Comparison of ENCODE assay signal across 9 mouse cellular contexts in the genomic region with DNA sequence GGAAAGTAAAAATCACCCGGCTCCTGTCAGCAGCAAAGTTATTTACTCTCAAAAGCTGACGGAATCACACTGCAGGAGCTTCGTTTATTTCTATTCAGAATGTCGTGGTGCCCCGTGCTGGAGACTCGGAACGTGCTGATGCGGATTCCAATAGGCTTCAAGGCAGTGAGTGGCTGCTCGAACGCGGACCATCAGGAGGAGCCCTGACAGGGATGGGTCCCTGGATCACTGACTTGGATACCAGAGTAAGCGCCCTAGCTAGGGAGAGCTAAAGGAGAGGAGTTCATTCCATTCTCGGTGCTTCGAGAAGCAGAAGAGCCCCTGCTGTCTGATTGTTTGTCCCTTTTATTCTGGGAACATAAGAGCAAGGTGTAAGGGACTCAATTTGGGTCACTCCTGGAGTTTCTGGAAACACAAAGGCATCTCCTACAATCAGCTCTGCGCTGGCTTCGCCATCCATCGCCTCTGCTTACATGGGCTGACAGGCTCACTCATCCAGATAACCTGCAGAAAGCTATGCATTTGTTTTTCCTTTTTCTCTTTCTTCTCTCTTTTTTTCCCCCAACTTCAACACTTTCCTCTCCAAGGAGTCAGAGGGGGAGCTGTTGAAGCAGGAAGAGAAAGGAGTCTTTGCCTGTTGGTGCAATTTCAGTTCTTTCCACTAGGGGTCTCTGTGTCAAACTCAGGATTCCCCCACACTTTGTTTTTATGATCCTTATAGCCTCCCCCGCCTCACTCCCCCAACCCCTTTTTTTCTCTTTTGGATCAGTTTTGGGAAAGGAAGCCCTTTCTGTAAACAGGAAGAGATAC.
DNase-seq lines count a peak whose midpoint lies in the region; ATAC-seq lines count a peak whose summit lies in the region.
"Had no signal": no experiment of that assay in that cellular context is flagged by ENCODE, and none has a peak within 500 bp of the region (broad histone marks: within the 10 kb centered on the region; RNA-seq: fewer than 3 reads in every experiment).

No protein-coding gene starts in this region.

- peak; percentile 38 for ATAC-seq in forebrain, embryonic 14.5 days
- ATAC-seq in hindbrain, embryonic 16.5 days: peak; percentile 41; the same call in 1 of the 2 replicates
- ATAC-seq in liver, embryonic 11.5 days (replicated peaks; ENCODE audit: low FRiP score): no peak
- 0 out of 2 replicates have a peak, but pooled peaks have one; percentile 40 for ATAC-seq in neural tube, embryonic 13.5 days (ENCODE audit: low read depth)

- peak overlapping the region; percentile 37 for H3K9ac ChIP-seq in forebrain, embryonic 14.5 days (ENCODE audit: low read length)
- peak overlapping the region; percentile 29; the same call in 1 of the 2 replicates for H3K9ac ChIP-seq in hindbrain, embryonic 16.5 days (ENCODE audit: low read depth, low read length)
- H3K9ac ChIP-seq in liver, embryonic 11.5 days (ENCODE audit: low read depth, low read length): no peak overlapping the region
- H3K9ac ChIP-seq in neural tube, embryonic 13.5 days: peak overlapping the region; percentile 46

- peak overlapping the region; percentile 33 for H3K4me2 ChIP-seq in forebrain, embryonic 14.5 days (ENCODE audit: low read length)
- peak overlapping the region; percentile 45 for H3K4me2 ChIP-seq in hindbrain, embryonic 16.5 days (ENCODE audit: low read length)
- peak overlapping the region; percentile 8 for H3K4me2 ChIP-seq in liver, embryonic 11.5 days
- H3K4me2 ChIP-seq in neural tube, embryonic 13.5 days: peak overlapping the region; percentile 45

- no peaks in the 10 kb centered on the region for H3K36me3 ChIP-seq in forebrain, embryonic 14.5 days (ENCODE audit: control insufficient read depth, insufficient read depth, low read length)
- H3K36me3 ChIP-seq in hindbrain, embryonic 16.5 days (ENCODE audit: control insufficient read depth, insufficient read depth, low read length): no peaks in the 10 kb centered on the region
- no peaks in the 10 kb centered on the region for H3K36me3 ChIP-seq in liver, embryonic 11.5 days (ENCODE audit: control insufficient read depth, insufficient read depth, low read length)
- no peaks in the 10 kb centered on the region for H3K36me3 ChIP-seq in neural tube, embryonic 13.5 days

- H3K27me3 ChIP-seq in forebrain, embryonic 14.5 days (replicated peaks; ENCODE audit: control insufficient read depth, insufficient read depth, low read length): no peaks in the 10 kb centered on the region
- no peaks in the 10 kb centered on the region for H3K27me3 ChIP-seq in hindbrain, embryonic 16.5 days (replicated peaks; ENCODE audit: control insufficient read depth, insufficient read depth, low read length)
- no peaks in the 10 kb centered on the region for H3K27me3 ChIP-seq in liver, embryonic 11.5 days (replicated peaks; ENCODE audit: control insufficient read depth, insufficient read depth, low read length)
- no peaks in the 10 kb centered on the region for H3K27me3 ChIP-seq in neural tube, embryonic 13.5 days
- H3K27me3 ChIP-seq: megakaryocyte, embryonic 14.5 days had no signal

- H3K4me3 ChIP-seq in forebrain, embryonic 14.5 days (ENCODE audit: low read depth, low read length): no peak overlapping the region
- H3K4me3 ChIP-seq in hindbrain, embryonic 16.5 days (ENCODE audit: low read length): peak overlapping the region; percentile 0; the same call in 1 of the 2 replicates
- H3K4me3 ChIP-seq in liver, embryonic 11.5 days (ENCODE audit: low read depth, low read length): no peak overlapping the region
- H3K4me3 ChIP-seq in neural tube, embryonic 13.5 days: 0 out of 2 replicates have a peak overlapping the region, but pooled peaks have one; percentile 3
- H3K4me3 ChIP-seq: megakaryocyte, embryonic 14.5 days had no signal

- WGBS in forebrain, embryonic 14.5 days: 2% methylated on average over 18 of the region's 18 CpGs
- WGBS in hindbrain, embryonic 16.5 days: 7% methylated on average over 18 of the region's 18 CpGs
- 17% methylated on average over 18 of the region's 18 CpGs for WGBS in liver, embryonic 11.5 days
- WGBS in neural tube, embryonic 13.5 days: 8% methylated on average over 18 of the region's 18 CpGs

- intact Hi-C loops in gastrocnemius, postnatal 36 days (cut with DNase I): loop anchor here (10.0 kb wide), 1 partner anchor 225 kb away; no protein-coding TSS in a partner anchor

- no peak overlapping the region for H3K27ac ChIP-seq in forebrain, embryonic 14.5 days (ENCODE audit: low read depth, low read length)
- H3K27ac ChIP-seq in hindbrain, embryonic 16.5 days (ENCODE audit: low read depth, low read length): peak overlapping the region; percentile 54; the same call in 1 of the 2 replicates
- H3K27ac ChIP-seq in liver, embryonic 11.5 days (ENCODE audit: low read depth, low read length): no peak overlapping the region
- H3K27ac ChIP-seq in neural tube, embryonic 13.5 days (replicated peaks): peak overlapping the region; percentile 78

- peaks cover 23% of the 10 kb centered on the region for H3K4me1 ChIP-seq in forebrain, embryonic 14.5 days (ENCODE audit: control insufficient read depth, insufficient read depth, low read length)
- peaks cover 33% of the 10 kb centered on the region for H3K4me1 ChIP-seq in hindbrain, embryonic 16.5 days (ENCODE audit: control insufficient read depth, insufficient read depth, low read depth, low read length)
- no peaks in the 10 kb centered on the region for H3K4me1 ChIP-seq in liver, embryonic 11.5 days (replicated peaks; ENCODE audit: control insufficient read depth, insufficient read depth, low read length)
- peaks cover 91% of the 10 kb centered on the region for H3K4me1 ChIP-seq in neural tube, embryonic 13.5 days (replicated peaks)
- H3K4me1 ChIP-seq: megakaryocyte, embryonic 14.5 days had no signal

- peak; percentile 15 for DNase-seq in ovary, postnatal 14 days (ENCODE audit: low spot score)
- DNase-seq in ovary, postnatal 36 days (ENCODE audit: low spot score): no peak
- DNase-seq in c-Kit-positive CD71-negative TER-119-negative erythroid progenitor cells, embryonic 14.5 days (ENCODE audit: low read depth): peak; percentile 16
- DNase-seq in forebrain, embryonic 14.5 days (ENCODE audit: low spot score): peak; percentile 85
- DNase-seq in liver, embryonic 11.5 days (ENCODE audit: low spot score): no peak
- no peak for DNase-seq in gastrocnemius, postnatal 36 days

- H3K9me3 ChIP-seq in forebrain, embryonic 14.5 days (replicated peaks; ENCODE audit: control insufficient read depth, low read length): no peaks in the 10 kb centered on the region
- H3K9me3 ChIP-seq in hindbrain, embryonic 16.5 days (ENCODE audit: control insufficient read depth, low read length): no peaks in the 10 kb centered on the region
- no peaks in the 10 kb centered on the region for H3K9me3 ChIP-seq in liver, embryonic 11.5 days (ENCODE audit: control insufficient read depth, low read length)
- H3K9me3 ChIP-seq in neural tube, embryonic 13.5 days: no peaks in the 10 kb centered on the region

Comparison
In these comparisons a context has a peak if more than half of its experiments do, and no peak if none do; other contexts are left out.
1. DNase-seq: peak in ovary, postnatal 14 days (single experiment), c-Kit-positive CD71-negative TER-119-negative erythroid progenitor cells, embryonic 14.5 days (single experiment) and forebrain, embryonic 14.5 days (single experiment); none in ovary, postnatal 36 days (single experiment), liver, embryonic 11.5 days (single experiment) and gastrocnemius, postnatal 36 days (0 of 2).
2. H3K27ac ChIP-seq: peak in hindbrain, embryonic 16.5 days (single experiment) and neural tube, embryonic 13.5 days (single experiment); none in forebrain, embryonic 14.5 days (single experiment) and liver, embryonic 11.5 days (single experiment).
3. H3K4me3 ChIP-seq: peak in hindbrain, embryonic 16.5 days (single experiment) and neural tube, embryonic 13.5 days (single experiment); none in forebrain, embryonic 14.5 days (single experiment) and liver, embryonic 11.5 days (single experiment).
4. Peak in every context shown above with its lines, with median percentiles within 50 percentile points of each other: H3K4me2 ChIP-seq.